Comparison of ENCODE assay signal across 19 mouse cellular contexts in genomic region chrX:7170156-7170555, GRCm38 (mm10).
DNase-seq lines count a peak whose midpoint lies in the region; TF ChIP-seq lines count a peak whose summit lies in the region.
"Had no signal": no experiment of that assay in that cellular context is flagged by ENCODE, and none has a peak within 500 bp of the region (broad histone marks: within the 10 kb centered on the region; RNA-seq: fewer than 3 reads in every experiment).

No protein-coding gene starts in this region.

- no peaks in the 10 kb centered on the region for H3K9me3 ChIP-seq in CH12.LX (replicated peaks; ENCODE audit: low read length)
- H3K9me3 ChIP-seq: embryonic facial prominence, embryonic 15.5 days; forebrain, embryonic 10.5 days; forebrain, embryonic 15.5 days; hindbrain, embryonic 12.5 days had no signal

- H3K4me3 ChIP-seq in CH12.LX (replicated peaks in 1 of 3; ENCODE audit: low read depth in 2 of 3, low read length in 2 of 3, poor library complexity in 1 of 3): no peak overlapping the region
- H3K4me3 ChIP-seq: embryonic facial prominence, embryonic 15.5 days; erythroblast, embryonic 14.5 days; forebrain, embryonic 10.5 days; forebrain, embryonic 15.5 days; hindbrain, embryonic 12.5 days had no signal

- no peak for TF ChIP-seq POLR2A in CH12.LX (IDR thresholded peaks at IDR 0.05; ENCODE audit: low read depth, low read length)

- no peak overlapping the region for H3K4me2 ChIP-seq in CH12.LX (ENCODE audit: insufficient read depth, low read depth, poor library complexity, severe bottlenecking)
- H3K4me2 ChIP-seq: embryonic facial prominence, embryonic 15.5 days; forebrain, embryonic 15.5 days; hindbrain, embryonic 12.5 days had no signal

- no peaks in the 10 kb centered on the region for H3K27me3 ChIP-seq in CH12.LX (replicated peaks)
- H3K27me3 ChIP-seq: embryonic facial prominence, embryonic 15.5 days; forebrain, embryonic 15.5 days; hindbrain, embryonic 12.5 days had no signal

- TF ChIP-seq EP300 in CH12.LX (IDR thresholded peaks at IDR 0.05; ENCODE audit: low read length): no peak

- H3K36me3 ChIP-seq in CH12.LX (replicated peaks in 1 of 2; ENCODE audit: control insufficient read depth in 1 of 2, insufficient read depth in 1 of 2, low read length in 1 of 2): peaks cover 2 to 6% of the 10 kb centered on the region in 2 experiments
- H3K36me3 ChIP-seq: embryonic facial prominence, embryonic 15.5 days; forebrain, embryonic 15.5 days had no signal

- TF ChIP-seq RAD21 in CH12.LX (IDR thresholded peaks at IDR 0.05; ENCODE audit: low read depth, low read length): no peak

- H3K27ac ChIP-seq in CH12.LX (ENCODE audit: insufficient read depth, low read depth): no peak overlapping the region
- H3K27ac ChIP-seq: embryonic facial prominence, embryonic 15.5 days; forebrain, embryonic 10.5 days; forebrain, embryonic 15.5 days; hindbrain, embryonic 12.5 days had no signal

- H3K79me2 ChIP-seq in CH12.LX (replicated peaks; ENCODE audit: control insufficient read depth, extremely low read depth, insufficient read depth, poor library complexity, severe bottlenecking): no peaks in the 10 kb centered on the region

- in situ Hi-C loops in CH12.LX (cut with MboI; ENCODE audit: low pct_ligation_motif_present, low pct_unique_long_range_greater_than_20kb, low sequenced_read_pairs): no loop called here

- H3K9ac ChIP-seq in CH12.LX (ENCODE audit: insufficient read depth, low read depth): no peak overlapping the region
- H3K9ac ChIP-seq: embryonic facial prominence, embryonic 15.5 days; forebrain, embryonic 15.5 days; hindbrain, embryonic 12.5 days had no signal

- H3K4me1 ChIP-seq in CH12.LX (ENCODE audit: control insufficient read depth in 1 of 2, insufficient read depth in 2 of 2): peaks cover 0 to 23% of the 10 kb centered on the region in 2 experiments; a peak in 2 of 4 replicates
- H3K4me1 ChIP-seq: embryonic facial prominence, embryonic 15.5 days; forebrain, embryonic 10.5 days; forebrain, embryonic 15.5 days; hindbrain, embryonic 12.5 days had no signal

- DNase-seq in lung, postnatal 25 days (ENCODE audit: low spot score): peak; percentile 5
- DNase-seq in lung, adult 18-20 months: no peak
- peak; percentile 12 for DNase-seq in CH12.LX (ENCODE audit: extremely low read depth)
- DNase-seq in spleen, postnatal 14 days (ENCODE audit: low spot score in 2 of 2): peak; percentile 11 to 20
- no peak for DNase-seq in adrenal gland, postnatal 36 days
- DNase-seq in thymus, postnatal 4 days: no peak
- DNase-seq in cerebellum, adult 9-10 months: no peak
- DNase-seq: adrenal gland, adult 8-10 months; cerebellum, adult 11-12 months; cerebellum, adult 9-11 months; gastrocnemius, postnatal 36 days; heart, adult 11 months; heart, postnatal 10 days; heart, postnatal 4 days had no signal

- dilution Hi-C loops in CH12.LX (cut with MboI; ENCODE audit: extremely low pct_ligation_motif_present, extremely low pct_unique_long_range_greater_than_20kb, low sequenced_read_pairs): no loop called here

- no peak for TF ChIP-seq CTCF in CH12.LX (conservative IDR thresholded peaks at IDR 0.05 in 1 of 2, IDR thresholded peaks at IDR 0.05 in 1 of 2; ENCODE audit: low read depth in 2 of 2, low read length in 2 of 2)

TF ChIP-seq in CH12.LX, 34 proteins besides CTCF, POLR2A, EP300 and RAD21:
- TF ChIP-seq TCF12 (IDR thresholded peaks at IDR 0.05; ENCODE audit: low read depth, low read length) (no peak), PAX5 (IDR thresholded peaks at IDR 0.05; ENCODE audit: low read length) (no peak), CHD2 (IDR thresholded peaks at IDR 0.05; ENCODE audit: low read length) (no peak)

Comparison
In these comparisons a context has a peak if more than half of its experiments do, and no peak if none do; other contexts are left out.
1. DNase-seq: peak in lung, postnatal 25 days (single experiment), CH12.LX (single experiment) and spleen, postnatal 14 days (2 of 2); none in lung, adult 18-20 months (0 of 2), adrenal gland, postnatal 36 days (0 of 2), thymus, postnatal 4 days (single experiment) and cerebellum, adult 9-10 months (single experiment).